Mouse (Mus musculus): ENCODE results near the gene Adra2a. TPM values are rescaled to one million over a fixed set of nuclear protein-coding genes. Genes with fewer than 3 reads are reported as not detected.

The Adra2a gene
- total RNA-seq, 2 experiments from 2014 or later: 26.1 to 32.3 TPM

GRCm38 (mm10) chr19:54070521-54070920, 26.6 kb downstream of the Adra2a start:
- intact Hi-C loops (cut with DNase I): no loop called here
- DNase-seq (ENCODE audit: extremely low spot score in 1 of 2, low spot score in 2 of 2): peak in 1 of 2 experiments; percentile 55

DNA sequence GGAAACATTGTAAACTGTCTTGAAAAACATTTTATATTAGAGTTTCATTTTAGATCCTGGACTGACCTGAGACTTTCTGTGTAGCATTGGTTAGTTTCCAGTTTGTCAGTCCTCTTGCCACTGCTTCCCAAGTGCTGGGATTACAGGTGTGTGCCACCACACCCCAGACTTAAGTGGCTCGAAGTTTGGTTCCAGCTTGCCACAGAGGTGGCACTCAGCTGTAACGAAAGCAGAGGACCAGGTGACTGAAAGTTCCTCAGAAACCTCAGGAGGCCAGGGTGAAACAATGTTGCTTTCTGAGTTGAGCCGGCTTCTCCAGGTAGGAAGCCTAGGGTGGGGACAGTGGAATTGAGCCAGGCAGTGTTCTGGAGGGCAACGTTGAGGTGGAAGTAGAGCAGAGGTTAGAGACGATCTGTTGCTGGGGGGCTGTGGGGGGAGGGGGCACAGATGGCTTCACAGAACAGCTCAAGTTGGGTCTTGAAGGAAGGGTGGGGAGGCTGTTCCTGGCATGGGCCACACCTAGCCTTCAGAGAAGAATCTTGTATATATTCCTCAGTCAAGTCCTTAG, 28.4 kb downstream of the Adra2a start:
- DNase-seq (ENCODE audit: extremely low spot score in 1 of 2, low spot score in 2 of 2): peak in 1 of 2 experiments; percentile 30
- intact Hi-C loops (cut with DNase I): no loop called here

- intact Hi-C loops (cut with DNase I): no loop called here
- no peak for DNase-seq (ENCODE audit: extremely low spot score in 1 of 2, low spot score in 2 of 2)
Measured at GRCm38 (mm10) chr19:54076362-54077349, 32.7 kb downstream of the Adra2a start.

GRCm38 (mm10) chr19:54081303-54081702, 37.4 kb downstream of the Adra2a start:
- intact Hi-C loops (cut with DNase I): no loop called here
- no peak for DNase-seq (ENCODE audit: extremely low spot score in 1 of 2, low spot score in 2 of 2)

- intact Hi-C loops (cut with DNase I): no loop called here
- no peak for DNase-seq (ENCODE audit: extremely low spot score in 1 of 2, low spot score in 2 of 2)
Measured at GRCm38 (mm10) chr19:54081716-54082165, 37.8 kb downstream of the Adra2a start.

DNA sequence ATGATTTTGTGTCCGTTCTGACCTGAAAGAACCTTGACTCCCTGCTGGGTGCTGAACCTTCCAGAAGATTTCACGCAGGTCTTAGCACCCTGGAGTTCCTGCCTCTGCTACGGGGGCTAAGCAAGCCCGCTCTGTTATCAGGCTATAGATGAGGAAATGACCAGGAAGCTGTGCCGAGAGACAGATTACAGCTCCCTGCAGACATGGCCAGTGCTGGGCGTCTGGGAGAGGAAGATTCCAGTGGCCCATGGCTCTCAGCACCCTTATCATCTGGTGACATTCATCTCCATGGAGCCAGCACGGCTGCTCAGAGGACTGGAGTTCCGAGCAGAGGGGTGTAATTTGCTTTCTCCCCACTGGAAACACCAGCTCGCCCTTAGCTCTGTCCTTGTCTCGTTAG, 43.4 kb downstream of the Adra2a start:
- DNase-seq (ENCODE audit: extremely low spot score in 1 of 2, low spot score in 2 of 2): no peak
- intact Hi-C loops (cut with DNase I): no loop called here

GRCm38 (mm10) chr19:54093599-54093998, 49.6 kb downstream of the Adra2a start:
- intact Hi-C loops (cut with DNase I): no loop called here
- no peak for DNase-seq (ENCODE audit: extremely low spot score in 1 of 2, low spot score in 2 of 2)

DNA sequence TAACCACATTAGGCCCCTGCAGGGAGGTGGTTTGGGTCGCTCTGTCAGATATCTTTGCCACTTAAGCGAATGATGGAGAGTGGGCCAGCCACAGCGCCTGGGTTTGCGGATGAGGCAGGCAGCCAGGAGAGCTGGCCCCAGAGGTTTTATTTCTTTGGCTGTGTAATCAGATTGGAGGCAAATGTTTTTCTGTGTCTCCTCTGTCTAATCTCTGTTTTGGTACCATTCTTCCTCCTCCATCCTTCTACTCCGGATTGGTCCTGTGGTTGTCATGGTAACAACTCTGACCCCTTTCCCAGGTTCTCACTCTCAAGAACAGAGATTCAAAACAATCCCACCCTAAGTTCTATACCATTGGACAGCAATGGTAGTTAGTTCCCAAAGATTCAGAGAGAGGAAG, 51.8 kb downstream of the Adra2a start:
- DNase-seq (ENCODE audit: extremely low spot score in 1 of 2, low spot score in 2 of 2): no peak
- intact Hi-C loops (cut with DNase I): no loop called here

GRCm38 (mm10) chr19:54098367-54098766, 54.4 kb downstream of the Adra2a start:
- intact Hi-C loops (cut with DNase I): no loop called here
- DNase-seq (ENCODE audit: extremely low spot score in 1 of 2, low spot score in 2 of 2): no peak

Other genes starting within 250 kb of the Adra2a start
- gene Pdcd4, start 151.9 kb upstream of the Adra2a start, total RNA-seq (2021): 100 to 1,000 TPM in 1 of 2 experiments, 10 to 100 TPM in 1; 92.7 to 103 TPM
- gene Shoc2, start 99.8 kb upstream of the Adra2a start, total RNA-seq (2021): 10 to 100 TPM; 58.6 to 59.2 TPM
- 10 to 100 TPM; 91.5 to 94.5 TPM for gene Bbip1, start 99.5 kb upstream of the Adra2a start, total RNA-seq (2021)

Measured in left cerebral cortex, postnatal 10 days (tissue).